Mouse (Mus musculus) limb, embryonic 12.5 days (tissue): ENCODE measurements around the gene Alkbh3. TPM values are rescaled to one million over a fixed set of nuclear protein-coding genes. Genes with fewer than 3 reads are reported as not detected.

Source experiments
- ATAC-seq: fragments of 200-750 bp; cut with Nextera tagmentation; 2 replicates; pipeline ENCODE4 v1.8.0; 2017; ENCODE audit warnings: low read depth, moderate TSS enrichment; ENCODE audit not compliant: insufficient number of reproducible peaks, insufficient read depth, low FRiP score, low TSS enrichment
- H3K27ac ChIP-seq: fragments of 300-500 bp; sonication (generic); 2 replicates; pipeline ENCODE4 v1.5.1; 2016; ENCODE audit warnings: mild to moderate bottlenecking, moderate library complexity
- H3K27me3 ChIP-seq: fragments of 300-500 bp; sonication (generic); 2 replicates; pipeline ENCODE4 v1.6.1; 2016; ENCODE audit warnings: mild to moderate bottlenecking, moderate library complexity
- H3K36me3 ChIP-seq: fragments of 300-500 bp; sonication (generic); 2 replicates; pipeline ENCODE4 v1.6.1; 2016; ENCODE audit warnings: mild to moderate bottlenecking, moderate library complexity
- H3K4me1 ChIP-seq: fragments of 300-500 bp; sonication (generic); replicated peaks from 2 replicates; pipeline ENCODE4 v1.6.1; 2016
- H3K4me2 ChIP-seq: fragments of 300-500 bp; sonication (generic); 2 replicates; pipeline ENCODE4 v1.6.1; 2016; ENCODE audit warnings: mild to moderate bottlenecking, moderate library complexity
- H3K4me3 ChIP-seq: fragments of 300-500 bp; sonication (generic); replicated peaks from 2 replicates; pipeline ENCODE4 v1.5.1; 2016; ENCODE audit warnings: mild to moderate bottlenecking
- H3K9ac ChIP-seq: fragments of 300-500 bp; sonication (generic); replicated peaks from 2 replicates; pipeline ENCODE4 v1.6.1; 2016; ENCODE audit warnings: mild to moderate bottlenecking, moderate library complexity
- H3K9me3 ChIP-seq: fragments of 300-500 bp; sonication (generic); 2 replicates; pipeline ENCODE4 v1.6.1; 2016; ENCODE audit warnings: mild to moderate bottlenecking, moderate library complexity
- WGBS: fragments of 180-500 bp; shearing (Covaris S2); methylation state at CpG from one replicate; pipeline ENCODE4 v1.1.7; 2016; 5-methylcytosine and 5-hydroxymethylcytosine counted together
- polyA plus RNA-seq: library from polyadenylated mRNA; unstranded; fragments of >200 nt; fragmentation: Nextera tagmentation; extraction: Ambion mirVana; gene quantifications from 2 replicates; pipeline ENCODE4 v1.2.1, GENCODE M21; 2016

The Alkbh3 gene
- polyA plus RNA-seq, 1 experiment from 2014 or later: 62.4 TPM

DNA sequence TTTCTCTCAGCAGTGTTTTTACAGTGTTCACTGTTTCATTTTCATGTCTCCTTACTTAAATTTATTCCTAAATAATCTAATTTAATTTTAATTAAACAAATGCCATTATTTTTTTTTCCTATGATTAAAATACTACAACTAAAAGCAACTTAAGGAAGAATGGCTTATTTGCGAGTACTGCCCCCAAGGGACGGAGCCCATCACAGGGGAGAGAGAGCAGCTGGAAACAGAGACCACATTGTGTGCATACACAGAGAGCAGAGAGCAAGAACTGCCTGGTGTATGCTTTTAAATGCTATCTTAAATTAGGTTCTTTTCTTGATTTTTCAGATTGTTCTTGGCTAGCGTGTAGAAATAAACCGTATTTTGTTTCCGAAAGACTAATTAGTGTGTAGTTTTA lies 63.6 kb downstream of the Alkbh3 start:
- 65% methylated on average over 5 of the region's 5 CpGs for WGBS
- ATAC-seq: no peak
- H3K4me2 ChIP-seq: no peak overlapping the region

DNA sequence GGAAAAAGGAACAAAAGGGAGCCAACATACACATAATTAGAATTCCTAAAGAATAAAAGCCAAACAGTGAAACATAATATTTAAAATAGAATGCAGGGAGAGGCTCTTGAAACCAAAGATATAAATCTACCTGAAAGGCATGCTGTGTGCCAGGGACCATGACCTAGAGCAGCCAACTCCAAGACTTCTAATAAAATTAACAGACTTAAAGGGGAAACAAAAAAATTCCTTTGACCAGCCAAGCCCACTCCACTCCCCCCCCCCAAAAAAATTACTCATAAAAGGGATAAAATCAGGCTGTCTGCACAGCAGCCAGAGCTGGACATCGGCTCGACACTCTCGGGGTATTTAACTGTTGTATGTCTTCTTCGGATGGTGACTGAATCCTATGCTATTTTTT lies 65.8 kb downstream of the Alkbh3 start:
- H3K4me2 ChIP-seq: no peak overlapping the region
- H3K4me1 ChIP-seq: no peaks in the 10 kb centered on the region
- peaks cover 4% of the 10 kb centered on the region; the same call in 1 of the 2 replicates for H3K27me3 ChIP-seq
- no peak overlapping the region for H3K4me3 ChIP-seq
- H3K36me3 ChIP-seq: no peaks in the 10 kb centered on the region
- H3K9ac ChIP-seq: no peak overlapping the region
- no peak for ATAC-seq
- H3K9me3 ChIP-seq: peaks cover 8% of the 10 kb centered on the region; the same call in 1 of the 2 replicates
- H3K27ac ChIP-seq: no peak overlapping the region
- 97% methylated on average over 4 of the region's 4 CpGs for WGBS

More for the DNA sequence above, 63.6 kb downstream of the Alkbh3 start:
- Histone ChIP-seq H3K36me3 (no peaks in the 10 kb centered on the region), H3K27ac (no peak overlapping the region), H3K4me1 (no peaks in the 10 kb centered on the region), H3K9ac (no peak overlapping the region), H3K27me3 (peaks cover 16% of the 10 kb centered on the region; the same call in 1 of the 2 replicates), H3K9me3 (peaks cover 8% of the 10 kb centered on the region; the same call in 1 of the 2 replicates), H3K4me3 (no peak overlapping the region)

- 81% methylated on average over 2 of the region's 2 CpGs for WGBS
- Histone ChIP-seq H3K36me3 (no peaks in the 10 kb centered on the region), H3K9ac (no peak overlapping the region), H3K9me3 (peaks cover 8% of the 10 kb centered on the region; the same call in 1 of the 2 replicates), H3K4me1 (no peaks in the 10 kb centered on the region), H3K4me2 (no peak overlapping the region), H3K4me3 (no peak overlapping the region), H3K27ac (no peak overlapping the region), H3K27me3 (peaks cover 4% of the 10 kb centered on the region; the same call in 1 of the 2 replicates)
- ATAC-seq: no peak
Measured at GRCm38 (mm10) chr2:93944099-93944498, 66.5 kb downstream of the Alkbh3 start.

- Histone ChIP-seq H3K27ac (no peak overlapping the region), H3K36me3 (no peaks in the 10 kb centered on the region), H3K4me2 (no peak overlapping the region), H3K4me1 (no peaks in the 10 kb centered on the region), H3K9me3 (peaks cover 8% of the 10 kb centered on the region; the same call in 1 of the 2 replicates), H3K9ac (no peak overlapping the region), H3K4me3 (no peak overlapping the region), H3K27me3 (peaks cover 4% of the 10 kb centered on the region; the same call in 1 of the 2 replicates)
- 78% methylated on average over 11 of the region's 11 CpGs for WGBS
- ATAC-seq: no peak
Measured at GRCm38 (mm10) chr2:93941670-93942069, 68.9 kb downstream of the Alkbh3 start.

GRCm38 (mm10) chr2:93938534-93938933 lies 72.1 kb downstream of the Alkbh3 start:
- Histone ChIP-seq H3K4me3 (no peak overlapping the region), H3K4me2 (no peak overlapping the region), H3K9me3 (peaks cover 2% of the 10 kb centered on the region; the same call in 1 of the 2 replicates), H3K27ac (no peak overlapping the region), H3K9ac (no peak overlapping the region), H3K27me3 (no peaks in the 10 kb centered on the region), H3K4me1 (no peaks in the 10 kb centered on the region), H3K36me3 (no peaks in the 10 kb centered on the region)
- WGBS: 55% methylated on average over 9 of the region's 9 CpGs
- no peak for ATAC-seq

Other genes starting within 250 kb of the Alkbh3 start
- gene Ext2, start 188.2 kb downstream of the Alkbh3 start, polyA plus RNA-seq: 78.9 and 87.7 TPM in 2 replicates
- gene Accs, start 160.9 kb downstream of the Alkbh3 start, polyA plus RNA-seq: 8.8 and 11.0 TPM in 2 replicates
- gene Accsl, start 141.7 kb downstream of the Alkbh3 start, polyA plus RNA-seq: not detected in 2 replicates
- 1.2 and 1.9 TPM in 2 replicates for gene Gm13889, start 53.6 kb downstream of the Alkbh3 start, polyA plus RNA-seq
- not detected in 2 replicates for gene Gm27027, start 14.5 kb downstream of the Alkbh3 start, polyA plus RNA-seq
- 96.7 and 98.2 TPM in 2 replicates for gene Hsd17b12, start 147.2 kb upstream of the Alkbh3 start, polyA plus RNA-seq